Mouse (Mus musculus) liver, adult (tissue): ENCODE data around the gene Tpgs1.

Experiments
- GATA4 ChIP-seq: IDR thresholded peaks from 2 replicates; pipeline ENCODE4 v1.6.1; 2014; ENCODE audit warnings: mild to moderate bottlenecking, low read length; ENCODE audit not compliant: insufficient replicate concordance

Gene Tpgs1

DNA sequence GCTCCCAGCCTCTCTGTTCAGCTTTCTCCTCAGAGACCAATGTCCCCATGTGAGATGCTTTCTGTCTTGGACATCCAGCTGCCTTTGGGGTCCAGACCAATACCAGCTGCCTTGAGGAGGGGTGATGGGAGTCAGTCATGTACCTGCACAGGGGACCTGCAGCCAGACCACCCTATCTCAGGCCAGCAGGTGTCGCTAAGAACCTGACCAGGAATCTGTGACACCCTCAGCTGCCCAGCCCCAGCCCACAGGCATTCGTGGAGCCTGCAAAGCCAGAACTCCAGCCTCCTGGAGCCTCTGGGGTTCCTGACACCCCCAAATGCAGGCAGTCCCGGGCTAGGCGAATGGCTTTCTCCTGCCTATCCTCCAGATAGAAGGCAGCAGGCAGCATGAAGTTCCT is 10.3 kb upstream of the Tpgs1 start:
- no peak for TF ChIP-seq GATA4

DNA sequence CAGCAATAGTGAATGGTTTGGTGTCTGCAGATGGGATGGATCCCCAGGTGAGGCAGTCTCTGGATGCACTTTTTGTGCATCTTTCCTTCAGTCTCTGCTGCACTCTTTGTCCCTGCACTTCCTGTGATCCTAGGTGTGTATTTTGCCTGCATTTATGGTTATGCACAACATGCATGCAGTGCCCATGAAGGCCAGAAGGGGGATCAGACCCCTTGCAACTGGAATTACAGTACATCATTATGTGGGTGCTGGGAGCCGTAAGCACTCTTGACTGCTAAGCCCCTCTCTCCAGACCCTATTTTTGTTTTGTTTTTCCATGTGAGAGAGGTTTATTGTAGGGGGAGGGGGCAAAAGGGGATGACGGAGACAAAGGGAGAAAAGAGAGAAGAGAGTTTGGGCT is 8.9 kb upstream of the Tpgs1 start:
- no peak for TF ChIP-seq GATA4

DNA sequence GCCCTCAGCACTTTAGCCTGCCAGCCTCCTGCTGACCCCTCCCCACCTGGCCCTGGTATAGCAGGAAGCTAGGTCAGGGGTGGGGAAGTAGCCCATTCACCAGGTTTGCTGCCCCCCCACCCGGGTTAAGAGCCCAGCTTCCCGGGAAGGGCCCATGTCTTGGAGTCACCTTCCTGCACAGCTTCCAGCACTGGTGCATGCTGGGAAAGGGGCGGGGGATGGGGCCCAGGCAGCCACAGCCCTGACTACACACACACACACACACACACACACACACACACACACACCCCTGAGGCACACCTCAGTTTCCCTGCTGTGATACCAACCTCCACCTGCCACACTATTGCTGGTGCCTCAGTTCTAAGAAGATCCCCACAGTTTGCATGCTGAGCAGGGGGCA is 7.3 kb upstream of the Tpgs1 start:
- TF ChIP-seq GATA4, result no peak

DNA sequence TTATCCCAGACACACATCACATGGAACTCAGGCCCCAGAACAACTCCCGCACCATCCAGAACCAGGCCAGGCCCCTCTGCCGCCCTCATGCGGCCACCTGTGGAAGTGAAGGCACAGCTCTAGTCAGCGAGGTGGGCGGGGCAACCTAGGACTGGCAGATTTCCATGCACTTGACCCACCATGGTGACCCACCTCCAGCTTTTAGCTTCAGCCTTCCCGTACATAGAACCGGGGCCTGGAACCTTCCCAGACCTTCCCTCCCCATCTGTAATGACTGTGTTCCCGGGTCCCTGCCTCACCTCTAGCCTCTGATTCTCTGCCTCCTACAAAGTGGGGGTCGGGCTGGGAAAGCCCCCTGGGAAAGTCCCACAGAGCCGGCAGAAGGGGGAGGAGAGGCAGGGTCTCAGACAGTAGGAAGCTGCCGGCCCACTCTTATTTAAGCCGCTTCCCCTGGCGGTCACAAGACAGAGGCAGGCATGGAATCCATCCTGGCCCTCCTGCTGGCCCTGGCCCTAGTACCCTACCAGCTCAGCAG is 5.0 kb upstream of the Tpgs1 start, which contains the start of gene Madcam1:
TSS of gene Madcam1 (plus strand) at position 429 of the 535 bp plus-strand sequence.
- no peak for TF ChIP-seq GATA4

DNA sequence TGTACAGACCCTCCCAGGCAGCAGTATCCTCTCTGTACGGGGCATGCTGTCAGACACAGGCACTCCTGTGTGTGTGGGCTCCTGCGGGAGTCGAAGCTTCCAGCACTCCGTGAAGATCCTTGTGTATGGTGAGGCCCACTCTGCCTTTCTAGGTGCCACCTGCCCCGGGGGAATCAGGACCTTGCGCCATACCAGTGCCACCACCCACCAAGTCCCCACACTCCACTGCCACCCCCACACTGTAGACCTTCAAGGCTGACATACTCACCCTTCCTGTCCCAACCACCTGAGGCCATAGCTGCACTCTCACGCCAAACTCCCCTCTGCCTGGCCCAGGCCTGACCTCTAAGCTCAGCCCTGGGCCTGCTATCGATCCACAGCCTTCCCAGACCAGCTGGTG is 4.1 kb upstream of the Tpgs1 start:
- no peak for TF ChIP-seq GATA4

DNA sequence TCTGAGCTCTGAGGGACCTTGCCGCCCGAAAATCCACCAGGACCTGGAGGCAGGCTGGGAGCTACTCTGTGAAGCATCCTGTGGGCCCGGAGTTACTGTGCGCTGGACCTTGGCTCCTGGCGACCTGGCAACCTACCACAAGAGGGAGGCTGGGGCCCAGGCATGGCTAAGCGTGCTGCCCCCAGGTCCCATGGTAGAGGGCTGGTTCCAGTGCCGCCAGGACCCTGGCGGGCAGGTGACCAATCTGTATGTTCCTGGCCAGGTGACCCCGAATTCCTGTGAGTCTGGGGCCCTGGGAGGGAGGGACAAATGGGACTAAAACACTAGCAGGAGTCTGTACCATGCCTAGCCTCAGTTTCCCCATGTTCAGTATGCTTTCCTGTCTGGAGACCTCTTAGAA is 2.7 kb upstream of the Tpgs1 start:
- no peak for TF ChIP-seq GATA4

DNA sequence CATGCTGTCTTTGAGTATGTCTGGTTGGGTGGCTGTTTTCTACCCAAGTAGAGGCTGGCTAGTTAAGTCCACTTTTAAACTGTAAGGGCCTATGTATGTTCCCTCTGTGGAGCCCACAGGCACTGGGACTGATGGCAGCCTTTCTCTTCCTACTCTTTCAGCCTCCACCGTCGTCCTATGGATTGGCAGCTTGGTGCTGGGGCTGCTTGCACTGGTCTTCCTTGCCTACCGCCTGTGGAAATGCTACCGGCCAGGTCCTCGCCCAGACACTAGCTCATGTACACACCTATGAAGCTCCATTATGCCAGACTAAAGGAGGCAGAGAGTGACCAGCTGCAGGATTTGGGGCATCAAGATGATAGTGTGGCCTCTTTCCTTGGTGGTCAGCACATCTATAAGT is 1.1 kb upstream of the Tpgs1 start:
- no peak for TF ChIP-seq GATA4

DNA sequence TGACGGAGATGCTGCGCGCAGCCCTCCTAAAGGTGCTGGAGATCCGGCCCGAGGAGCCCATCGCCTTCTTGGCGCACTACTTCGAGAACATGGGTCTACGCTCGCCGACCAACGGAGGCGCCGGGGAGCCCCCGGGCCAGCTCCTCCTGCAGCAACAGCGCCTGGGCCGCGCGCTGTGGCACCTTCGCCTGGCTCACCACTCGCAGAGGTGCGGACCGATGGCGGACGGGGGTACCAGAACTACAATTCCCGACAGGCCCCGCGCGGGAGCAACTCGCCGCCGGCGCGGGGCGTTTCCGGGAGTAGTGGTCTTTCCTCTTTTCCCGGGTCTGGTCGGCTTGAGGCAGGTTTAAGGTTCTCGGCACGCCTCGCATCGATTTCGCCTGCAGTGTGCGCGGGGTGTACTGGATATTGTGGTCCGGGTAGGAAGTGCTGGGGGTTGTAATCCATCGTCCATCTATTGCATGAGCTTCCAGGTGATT is 448 bp downstream of the Tpgs1 start:
- no peak for TF ChIP-seq GATA4

DNA sequence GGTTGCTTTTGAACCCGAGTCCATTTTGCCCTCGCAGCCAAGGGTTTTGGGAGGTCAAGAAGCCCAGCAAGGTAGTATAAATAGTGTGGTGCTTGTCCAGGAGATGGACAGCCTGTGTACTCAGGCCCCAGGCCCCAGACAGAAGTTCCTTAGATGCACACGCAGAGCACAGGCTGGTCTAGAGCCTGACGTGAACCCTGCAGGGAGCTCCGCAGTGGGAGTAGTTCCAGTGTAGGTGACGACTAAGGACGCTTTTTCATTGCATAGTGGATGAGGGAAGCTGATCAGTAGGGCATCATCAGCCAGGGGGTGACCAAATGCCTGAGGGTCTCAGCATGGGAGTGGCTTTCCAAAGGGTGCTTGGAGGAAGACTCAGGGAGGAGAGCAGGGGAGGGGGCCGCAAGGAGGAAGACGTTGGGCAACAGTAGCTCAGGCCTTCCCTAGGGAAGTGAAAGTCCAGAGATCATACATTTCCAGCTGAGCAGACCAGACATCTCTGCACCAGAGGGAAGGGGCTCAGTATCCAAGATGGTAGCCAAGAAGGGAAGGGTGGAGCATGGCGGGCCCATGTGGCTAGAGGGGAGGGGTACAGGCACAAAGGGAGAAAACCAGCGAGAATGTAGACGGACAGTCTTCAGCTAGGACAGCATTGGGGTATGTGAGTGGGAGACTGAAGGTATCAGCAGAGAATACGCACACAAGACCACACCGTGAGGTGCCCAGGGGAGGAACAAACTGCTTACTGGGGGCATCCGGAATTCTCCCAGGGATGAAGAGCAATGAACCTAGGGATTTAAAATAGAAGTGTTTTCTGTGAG is 1.1 kb downstream of the Tpgs1 start:
- no peak for TF ChIP-seq GATA4

DNA sequence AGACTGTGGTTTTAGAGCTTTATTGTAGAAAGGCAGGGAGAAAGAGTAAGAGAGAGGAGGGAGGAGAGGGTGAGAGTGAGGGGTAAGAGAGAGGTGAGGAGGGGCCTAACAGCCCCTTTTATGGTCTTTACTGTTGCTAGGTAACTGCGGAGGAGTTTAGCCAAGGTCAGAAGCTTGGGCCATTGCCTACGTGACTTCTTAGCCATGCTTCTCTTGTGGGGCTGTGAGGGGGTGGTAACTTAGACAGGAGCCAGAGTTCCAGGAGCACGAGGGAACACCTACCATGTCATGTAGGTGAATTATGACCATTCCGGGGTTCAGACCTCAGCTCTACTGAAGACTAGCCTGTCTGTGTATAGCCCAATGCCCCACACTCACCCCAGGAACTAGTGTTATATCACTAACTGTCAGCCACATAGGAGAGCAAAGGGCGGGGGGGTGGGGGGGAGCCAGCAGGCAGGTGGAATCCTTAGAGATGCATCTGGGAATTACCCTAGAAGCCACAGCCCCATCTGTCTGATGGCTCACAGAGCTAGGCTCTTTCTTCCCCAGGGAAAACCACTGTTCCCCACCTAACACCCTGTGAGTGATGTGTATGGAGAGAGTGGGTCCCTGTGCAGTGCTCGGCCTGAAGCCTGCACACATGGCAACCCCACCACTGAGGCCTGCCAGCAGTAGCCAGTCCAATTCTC is 2.4 kb downstream of the Tpgs1 start:
- no peak for TF ChIP-seq GATA4

DNA sequence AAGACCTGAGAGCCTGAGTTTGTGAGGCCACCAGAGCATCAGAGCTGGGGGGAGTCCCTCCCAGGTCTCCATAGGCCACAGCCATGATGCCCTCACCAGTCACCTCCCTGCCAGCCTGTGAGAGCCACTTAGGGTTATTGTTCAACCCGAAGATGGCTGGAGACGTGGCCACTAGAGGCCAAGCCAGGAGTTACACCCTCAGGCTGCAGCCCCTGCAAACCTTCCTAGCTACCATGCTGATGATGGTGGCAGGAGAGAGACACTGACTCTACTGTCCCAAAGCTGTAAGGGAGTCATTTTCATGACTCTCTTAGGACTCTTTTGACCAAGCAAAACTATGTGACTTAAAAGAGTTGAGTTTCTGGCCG is 2.9 kb downstream of the Tpgs1 start:
- TF ChIP-seq GATA4, result no peak

DNA sequence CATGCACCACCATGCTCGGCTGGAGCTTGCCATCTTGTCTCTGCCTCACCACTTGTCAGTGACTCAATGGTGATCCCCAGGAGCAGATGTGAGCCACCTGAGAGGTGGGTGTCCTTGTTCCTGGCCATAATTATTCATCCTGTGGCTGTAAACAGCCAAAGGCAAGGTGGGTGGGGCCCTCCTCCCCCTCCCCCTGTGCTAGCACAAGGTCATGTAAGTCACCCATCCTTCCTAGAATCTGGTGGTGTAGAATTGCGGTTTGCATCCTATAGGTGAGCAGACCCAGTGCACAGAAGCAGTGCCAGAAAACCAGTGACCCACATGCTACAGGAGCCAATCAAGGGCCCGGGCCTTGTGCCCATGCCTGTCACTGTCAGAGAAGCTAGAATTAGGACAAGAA is 3.9 kb downstream of the Tpgs1 start:
- no peak for TF ChIP-seq GATA4

DNA sequence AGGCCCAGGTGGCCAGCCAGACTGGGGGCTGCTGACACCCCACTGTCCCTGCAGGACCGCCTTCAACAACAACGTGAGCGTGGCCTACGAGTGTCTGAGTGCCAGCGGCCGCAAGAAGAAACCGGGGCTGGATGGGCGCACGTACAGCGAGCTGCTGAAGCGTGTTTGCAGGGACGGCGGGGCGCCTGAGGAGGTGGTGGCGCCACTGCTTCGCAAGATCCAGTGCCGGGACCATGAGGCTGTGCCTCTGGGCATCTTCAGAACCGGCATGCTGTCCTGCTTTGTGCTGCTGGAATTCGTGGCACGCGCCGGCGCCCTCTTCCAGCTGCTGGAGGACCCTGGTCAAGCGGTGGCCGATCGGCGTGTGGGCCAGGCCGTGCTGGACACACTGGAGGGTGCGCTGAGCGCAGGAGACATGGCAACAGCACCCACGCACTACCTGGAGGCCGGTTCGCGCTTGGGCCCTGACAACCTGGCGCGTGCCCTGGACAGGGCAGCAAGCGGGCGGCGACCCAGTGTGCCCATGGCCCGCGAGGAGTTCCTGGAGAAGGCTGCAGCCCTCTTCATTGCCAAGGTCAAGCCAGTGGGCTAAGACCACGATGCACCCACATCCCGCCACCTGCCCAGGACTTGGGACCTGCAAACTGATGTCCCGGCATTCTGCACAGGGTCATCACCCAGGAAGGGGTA is 6.3 kb downstream of the Tpgs1 start:
- no peak for TF ChIP-seq GATA4

DNA sequence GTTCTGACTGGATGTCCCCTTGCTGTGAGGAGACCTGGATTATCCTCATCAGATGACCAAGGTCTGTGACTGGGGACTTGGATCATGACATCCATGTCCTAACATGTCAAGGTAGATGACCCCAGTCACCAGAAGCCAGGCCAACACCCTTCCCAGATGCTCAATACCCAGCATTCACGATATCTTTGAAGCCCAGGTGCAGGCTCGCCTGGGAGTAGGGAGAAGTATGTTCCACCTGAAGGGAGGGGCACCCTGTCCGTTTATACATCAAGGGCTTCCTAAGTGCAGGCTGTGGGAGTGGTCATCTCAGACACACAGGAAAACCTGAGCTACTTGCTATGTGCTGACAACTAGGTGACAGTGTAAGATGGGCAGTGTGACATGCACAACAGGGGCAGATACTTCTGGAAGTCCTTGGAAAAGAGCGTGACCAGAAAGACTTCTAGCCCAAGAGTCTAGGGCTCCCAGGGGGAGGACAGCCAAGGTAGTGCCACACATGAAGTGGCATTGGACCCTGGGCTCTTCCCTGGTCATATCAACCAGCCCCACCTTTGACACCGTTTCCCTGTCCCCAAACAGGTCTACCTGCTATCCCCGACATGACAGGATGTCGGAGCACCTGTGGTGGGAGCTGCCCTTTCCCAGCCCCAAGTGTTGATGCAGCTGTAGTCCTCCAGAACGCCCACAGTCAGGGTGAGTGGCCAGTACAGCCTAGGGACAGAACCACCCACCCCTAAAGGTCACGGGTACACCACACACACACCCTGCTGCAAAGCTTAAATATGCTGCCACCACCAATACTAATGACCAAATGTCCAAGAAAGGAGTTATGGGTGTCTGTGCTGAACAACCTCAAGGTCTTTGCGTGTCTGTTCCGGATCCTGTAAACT is 11.7 kb downstream of the Tpgs1 start:
- TF ChIP-seq GATA4, result no peak
